Comparison of ENCODE assay signal across 8 mouse cellular contexts in genomic region chr6:72380131-72380770, GRCm38 (mm10). TPM values are rescaled to one million over a fixed set of nuclear protein-coding genes. Genes with fewer than 3 reads are reported as not detected.
DNase-seq lines count a peak whose midpoint lies in the region; ATAC-seq lines count a peak whose summit lies in the region.

TSS of gene Vamp5 (minus strand) at chr6:72380468.

- H3K4me2 ChIP-seq in intestine, embryonic 15.5 days (replicated peaks) = peak within 1 kb of the TSS; percentile 86
- peak within 1 kb of the TSS; percentile 73 for H3K4me2 ChIP-seq in liver, embryonic 15.5 days

- peak within 1 kb of the TSS; percentile 33 for H3K27ac ChIP-seq in intestine, embryonic 15.5 days
- H3K27ac ChIP-seq in liver, embryonic 15.5 days (replicated peaks) = peak within 1 kb of the TSS; percentile 92

- 0 out of 2 replicates have a peak, but pooled peaks cover 5% of the 10 kb centered on the region for H3K27me3 ChIP-seq in intestine, embryonic 15.5 days (replicated peaks)
- no peaks in the 10 kb centered on the region for H3K27me3 ChIP-seq in liver, embryonic 15.5 days

- H3K4me3 ChIP-seq in intestine, embryonic 15.5 days (replicated peaks) = peak within 1 kb of the TSS; percentile 59
- peak within 1 kb of the TSS; percentile 77 for H3K4me3 ChIP-seq in liver, embryonic 15.5 days (replicated peaks)

- ATAC-seq in intestine, embryonic 15.5 days = peak; percentile 91
- ATAC-seq in liver, embryonic 15.5 days (ENCODE audit: insufficient read depth) = peak; percentile 85

- peaks cover 3% of the 10 kb centered on the region; the same call in 1 of the 2 replicates for H3K36me3 ChIP-seq in intestine, embryonic 15.5 days
- H3K36me3 ChIP-seq in liver, embryonic 15.5 days (replicated peaks) = peaks cover 10% of the 10 kb centered on the region

- peak; percentile 49 to 54 for DNase-seq in right cerebral cortex, postnatal 10 days (ENCODE audit: low spot score in 2 of 2)
- DNase-seq in right cerebral cortex, postnatal 4 days = no peak
- DNase-seq in embryo, embryonic 10 days (ENCODE audit: low spot score) = peak; percentile 33
- DNase-seq in gonadal fat pad, adult 2 months (ENCODE audit: low read depth) = no peak
- peak; percentile 61 for DNase-seq in neural tube, embryonic 10.5 days (ENCODE audit: extremely low spot score, low spot score)
- DNase-seq in testis, postnatal 14 days (ENCODE audit: low spot score) = peak; percentile 62

- WGBS in intestine, embryonic 15.5 days = 2% methylated on average over 48 of the region's 49 CpGs
- under 1% methylated on average over 49 of the region's 49 CpGs for WGBS in liver, embryonic 15.5 days (ENCODE audit: insufficient replicate concordance)

- H3K9me3 ChIP-seq in intestine, embryonic 15.5 days = no peaks in the 10 kb centered on the region
- H3K9me3 ChIP-seq in liver, embryonic 15.5 days (replicated peaks) = no peaks in the 10 kb centered on the region

- peak within 1 kb of the TSS; percentile 61 for H3K9ac ChIP-seq in intestine, embryonic 15.5 days
- H3K9ac ChIP-seq in liver, embryonic 15.5 days = peak within 1 kb of the TSS; percentile 86

- H3K4me1 ChIP-seq in intestine, embryonic 15.5 days (replicated peaks) = 0 out of 2 replicates have a peak, but pooled peaks cover 6% of the 10 kb centered on the region
- H3K4me1 ChIP-seq in liver, embryonic 15.5 days (replicated peaks) = peaks cover 90% of the 10 kb centered on the region

RNA-seq across cellular contexts. Expression of gene Vamp5, which starts in this region (rescaled TPM):
- 14.8 and 17.5 TPM in 2 replicates for polyA plus RNA-seq in gonadal fat pad, adult 2 months (2012; rRNA removed)
- 19.2 and 19.4 TPM in 2 replicates for polyA plus RNA-seq in intestine, embryonic 15.5 days (2015; fragmentation: Nextera tagmentation; extraction: Ambion mirVana)
- polyA plus RNA-seq in liver, embryonic 15.5 days (2015; fragmentation: Nextera tagmentation; extraction: Ambion mirVana) = 66.2 and 67.1 TPM in 2 replicates

Comparison
In these comparisons a context has a peak if more than half of its experiments do, and no peak if none do; other contexts are left out.
1. DNase-seq: peak in right cerebral cortex, postnatal 10 days (2 of 2), embryo, embryonic 10 days (single experiment), neural tube, embryonic 10.5 days (single experiment) and testis, postnatal 14 days (single experiment); none in right cerebral cortex, postnatal 4 days (single experiment) and gonadal fat pad, adult 2 months (single experiment).